Mouse (Mus musculus): ENCODE results near the gene Agfg1.

DNA sequence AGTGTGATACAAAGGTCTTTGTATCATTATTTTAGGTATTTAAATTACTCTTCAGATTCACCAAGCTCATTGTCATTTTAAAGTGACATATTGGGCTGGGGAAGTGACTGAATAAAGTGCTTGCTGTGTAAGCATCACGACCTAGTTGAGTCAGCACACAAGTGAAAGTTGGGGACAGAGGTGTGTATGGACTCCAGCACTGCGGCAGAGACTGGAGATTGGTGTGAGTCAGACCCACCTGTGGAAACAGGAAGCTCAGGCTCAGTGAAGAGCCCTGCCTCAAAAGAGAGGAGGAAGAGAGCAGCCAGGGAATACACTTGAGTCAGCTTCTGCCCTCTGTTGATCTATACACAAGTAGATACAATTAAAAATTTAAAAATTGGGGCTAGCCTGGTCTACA lies 39.9 kb downstream of the Agfg1 start:
- TF ChIP-seq CTCF (IDR thresholded peaks at IDR 0.05) (no peak), POLR2A (IDR thresholded peaks at IDR 0.05; ENCODE audit: insufficient read depth, low read depth, low read length) (no peak), EP300 (IDR thresholded peaks at IDR 0.05; ENCODE audit: insufficient read depth, low read depth, low read length) (no peak)

Data from heart, adult 2 months (tissue).